Mouse (Mus musculus) heart, adult 9 months (tissue): Measurements from ENCODE around the gene Znrf4.

Experiments used
- DNase-seq, 2 experiments: peaks; one replicate each; pipeline ENCODE4 v3.0.0; 2022; ENCODE audit warnings: low spot score in 2 of 2

Gene Znrf4

GRCm38 (mm10) chr17:56468870-56469269, 43.4 kb downstream of the Znrf4 start:
- peak; percentile 32 to 60 for DNase-seq

DNA sequence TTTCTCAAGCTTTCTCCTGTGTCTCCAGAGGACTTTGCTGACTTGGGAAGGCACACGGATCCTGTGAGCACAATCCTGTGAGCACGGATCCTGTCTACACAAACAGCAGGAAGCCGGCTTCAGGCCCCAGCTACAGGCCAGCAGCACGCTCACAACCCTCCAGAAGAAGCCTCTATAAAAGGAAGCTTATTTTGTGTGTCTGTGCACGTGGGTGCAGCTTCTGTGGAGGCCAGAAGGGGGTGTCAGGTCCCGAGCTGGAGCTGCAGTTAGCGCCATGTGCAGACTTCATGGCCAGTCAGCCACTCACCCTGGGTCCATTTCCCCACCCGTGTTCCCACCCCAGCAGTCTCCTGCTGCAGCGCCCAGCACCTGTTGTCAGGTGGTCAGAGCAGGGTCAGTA, 43.9 kb downstream of the Znrf4 start:
- DNase-seq: no peak

GRCm38 (mm10) chr17:56467456-56467884, 44.8 kb downstream of the Znrf4 start:
- DNase-seq: no peak

DNA sequence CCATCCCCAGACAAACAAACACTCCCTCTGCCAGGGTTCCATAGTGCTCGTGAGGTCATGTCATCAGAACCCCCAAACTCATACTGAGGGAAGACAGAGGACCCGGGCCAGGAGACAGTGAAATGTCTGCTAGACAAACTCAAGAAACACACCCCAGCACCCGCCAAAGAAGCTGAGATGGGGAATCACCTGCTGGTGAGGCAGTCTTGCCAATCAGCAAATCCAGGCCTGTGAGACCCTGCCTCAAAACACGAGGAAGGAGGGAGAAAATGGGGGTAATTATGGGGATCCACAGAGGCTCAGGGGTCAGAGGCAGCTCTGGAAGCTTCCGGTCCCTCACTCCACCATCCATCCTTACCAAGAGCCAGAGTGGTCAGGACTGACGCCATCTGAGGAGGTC, 45.5 kb downstream of the Znrf4 start:
- DNase-seq: no peak

DNA sequence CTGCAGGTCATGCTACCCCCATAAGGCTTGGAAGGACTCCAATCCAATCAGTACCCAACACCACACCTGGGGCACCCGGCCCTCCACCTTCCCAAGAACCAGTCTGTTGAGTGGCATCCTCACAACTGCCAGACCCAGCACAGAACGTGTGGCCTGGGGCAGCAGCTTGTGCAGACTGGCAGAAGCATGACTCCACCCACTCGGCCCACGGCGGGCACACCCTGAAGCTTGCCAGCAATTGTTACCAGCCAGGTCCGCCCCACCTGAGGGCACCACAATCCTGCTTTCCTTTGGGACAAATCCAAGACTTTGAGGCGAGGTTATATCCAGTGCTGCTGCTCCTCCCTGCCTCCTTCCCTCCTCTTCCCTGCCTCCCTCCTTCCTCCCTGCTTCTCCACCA, 47.4 kb downstream of the Znrf4 start:
- DNase-seq: no peak

DNA sequence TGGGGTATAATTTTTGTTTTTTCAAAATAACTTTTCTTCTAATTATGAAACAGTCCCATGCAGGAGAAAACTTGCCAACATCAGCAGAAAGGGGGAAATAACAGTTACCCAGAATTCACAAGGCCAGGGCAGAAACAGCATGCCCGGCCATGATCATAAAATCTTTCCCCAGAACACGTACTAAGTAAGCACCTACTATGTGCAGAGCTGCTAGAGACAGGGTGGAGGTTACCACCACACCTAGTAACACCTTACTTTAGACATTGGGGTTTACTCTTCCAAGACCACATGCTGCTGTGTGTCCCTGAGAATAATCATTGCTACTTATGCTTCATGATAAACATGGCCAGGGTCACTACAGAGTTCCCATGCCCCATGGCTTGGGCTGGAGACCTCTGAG, 47.9 kb downstream of the Znrf4 start:
- no peak for DNase-seq

GRCm38 (mm10) chr17:56463500-56463899, 48.7 kb downstream of the Znrf4 start:
- DNase-seq: no peak

DNA sequence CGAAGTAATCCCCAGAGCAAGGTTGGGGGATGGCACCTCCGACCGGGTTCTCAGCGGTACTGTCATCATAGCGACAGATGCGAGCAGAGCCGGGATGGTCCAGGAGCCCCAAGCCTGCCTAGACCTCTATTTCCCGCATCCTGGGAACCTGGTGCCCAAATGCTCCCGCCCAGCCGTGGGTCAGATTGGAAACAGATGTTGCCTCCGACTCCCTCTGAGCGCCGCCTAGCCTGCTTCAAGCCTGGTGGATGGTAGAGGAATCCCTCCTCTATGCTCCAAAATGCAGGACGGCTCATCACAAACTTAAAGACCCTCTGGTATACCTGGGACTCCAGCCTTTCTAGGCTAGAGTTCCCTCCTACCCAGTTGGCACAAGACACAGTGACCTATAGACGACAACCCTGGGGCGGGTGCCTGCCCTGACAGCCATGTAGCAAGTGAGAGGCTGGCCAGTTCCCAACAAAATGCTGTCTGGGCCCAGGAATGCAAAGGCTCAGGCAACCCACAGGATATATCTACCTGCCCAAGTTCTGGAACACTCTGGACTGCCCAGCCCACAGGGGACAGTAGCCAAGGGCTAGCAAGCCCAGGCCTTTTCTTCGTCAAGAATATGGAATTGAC, 49.3 kb downstream of the Znrf4 start:
- DNase-seq: no peak

GRCm38 (mm10) chr17:56461771-56462743, 50.2 kb downstream of the Znrf4 start:
- DNase-seq: peak; percentile 99
